Mouse (Mus musculus): Measurements from ENCODE around the gene Erf. TPM values are rescaled to one million over a fixed set of nuclear protein-coding genes. Genes with fewer than 3 reads are reported as not detected.
"Not testable (repeated sequence)": the region's sequence is repeated elsewhere in the genome, so short reads cannot be mapped to it uniquely, and the experiment has no call there.

The Erf gene
- total RNA-seq, 1 experiment from 2014 or later = 33.2 TPM

DNA sequence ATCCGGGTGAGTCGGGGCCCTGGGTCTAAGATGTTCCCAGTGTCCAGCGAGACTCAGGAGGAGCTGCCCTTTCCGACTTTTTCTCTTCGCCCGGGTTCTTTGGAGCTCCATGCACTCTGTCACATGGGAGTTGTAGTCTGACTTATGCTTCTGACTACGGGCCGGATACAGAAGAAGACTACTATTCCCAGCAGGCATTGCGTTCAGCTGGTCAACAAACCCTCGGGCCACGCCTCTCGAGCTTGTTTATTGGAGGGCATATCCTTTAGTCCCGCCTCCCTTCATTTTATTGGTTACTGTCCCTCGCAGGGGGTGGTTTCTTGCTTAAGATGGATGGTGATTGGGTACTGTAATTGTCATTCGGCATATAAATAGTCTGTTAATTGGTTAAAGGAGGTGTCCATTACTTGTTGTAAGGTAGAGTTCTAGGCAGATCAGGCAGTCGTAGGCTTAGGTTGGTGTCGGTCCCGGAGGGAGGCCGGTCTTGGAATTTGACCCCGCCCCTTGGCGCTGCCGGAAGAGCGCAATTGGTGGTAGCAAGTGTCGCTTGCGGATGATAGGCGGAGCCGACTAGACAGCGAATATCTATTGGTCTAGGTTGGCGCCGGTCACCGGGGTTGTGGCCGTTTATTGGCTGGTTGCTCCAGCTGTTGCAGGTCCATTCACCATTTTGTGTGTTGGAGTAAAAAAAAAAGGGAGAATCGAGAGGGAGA lies 17.3 kb upstream of the Erf start:
- DNase-seq = peak; percentile 96

- peak; percentile 94 for DNase-seq
Observed at GRCm38 (mm10) chr7:25267301-25267750, 16.8 kb upstream of the Erf start, which contains the start of gene Cic. TSS of gene Cic (plus strand) at chr7:25267704.

DNA sequence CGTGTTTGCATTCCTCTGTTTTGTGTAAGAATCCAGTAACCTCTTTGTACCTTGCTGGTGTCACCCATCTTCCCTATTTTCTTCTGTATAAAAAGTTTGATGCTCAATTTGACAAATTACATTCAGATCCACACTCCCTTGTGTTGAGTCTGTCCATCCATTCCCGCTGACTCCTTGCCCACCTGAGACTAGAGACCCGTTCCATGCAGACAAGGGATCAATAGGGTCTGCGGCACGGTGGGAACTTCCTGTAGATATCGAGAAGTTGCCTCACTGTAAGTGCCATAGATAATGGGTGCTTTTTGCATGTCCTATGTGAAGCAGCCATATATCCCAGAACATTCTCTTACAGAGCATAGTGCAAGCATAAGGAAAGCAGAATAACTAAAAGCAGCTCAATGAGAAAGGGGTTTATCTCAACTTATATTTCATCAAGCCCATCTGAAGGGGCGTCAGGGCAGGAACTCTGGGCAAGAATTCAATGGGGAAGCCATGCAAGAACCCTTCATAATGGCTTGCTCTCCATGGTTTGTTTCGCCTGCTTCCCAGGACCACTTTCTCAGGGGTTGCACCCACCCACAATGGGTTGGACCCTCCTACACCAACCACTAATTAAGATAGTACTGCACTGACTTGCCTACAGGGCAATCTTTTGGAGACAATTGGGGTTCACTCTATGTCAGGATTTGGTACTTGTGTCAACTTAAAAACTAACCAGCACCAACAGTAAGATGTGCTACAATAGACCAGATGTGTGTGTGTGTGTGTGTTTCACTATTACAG lies 15.8 kb upstream of the Erf start:
- DNase-seq = no peak

GRCm38 (mm10) chr7:25265743-25266142 lies 15.2 kb upstream of the Erf start:
- DNase-seq = not testable (repeated sequence)

DNA sequence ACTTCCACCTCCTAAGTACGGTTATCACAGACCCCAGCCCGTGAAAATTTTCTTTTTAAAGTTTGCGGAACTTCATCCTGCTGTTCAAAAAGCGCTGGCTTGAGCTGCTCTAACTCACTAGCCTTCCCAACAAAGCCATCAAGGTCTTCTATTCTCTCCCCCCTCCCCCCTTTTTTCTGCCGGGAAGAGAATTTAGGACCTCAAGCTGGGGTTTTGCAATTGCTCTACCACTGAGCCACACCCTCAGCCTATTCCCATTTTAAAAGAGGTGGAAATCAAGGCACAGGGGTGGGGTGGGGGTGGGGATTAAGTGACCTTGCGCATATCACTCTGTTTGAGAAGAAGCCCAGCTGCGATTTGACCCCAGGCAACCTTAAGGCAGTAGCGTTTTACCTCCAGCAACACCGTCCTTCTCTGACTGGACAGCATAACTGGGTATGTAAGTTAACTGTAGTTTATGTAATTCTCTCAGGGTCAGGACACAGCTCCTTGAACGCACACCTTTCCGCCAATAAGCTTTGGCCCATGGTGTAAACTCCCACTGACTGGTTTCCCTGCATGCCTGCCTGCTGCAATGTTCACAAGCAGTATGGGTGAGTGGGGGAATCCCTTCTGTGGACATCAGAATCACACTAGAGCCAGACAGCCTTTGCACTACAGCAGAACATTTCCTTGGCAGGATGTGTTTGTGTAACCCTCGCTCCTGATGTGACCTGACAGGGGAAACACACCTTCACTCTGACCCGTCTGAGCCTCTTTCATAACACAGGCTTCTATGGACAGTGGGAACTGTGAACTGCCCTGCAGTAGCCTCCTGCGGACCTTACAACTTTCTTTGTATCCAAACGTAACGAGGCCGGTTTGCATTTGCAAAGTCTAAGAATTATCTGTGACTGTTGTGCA lies 13.7 kb upstream of the Erf start:
- DNase-seq = no peak

DNA sequence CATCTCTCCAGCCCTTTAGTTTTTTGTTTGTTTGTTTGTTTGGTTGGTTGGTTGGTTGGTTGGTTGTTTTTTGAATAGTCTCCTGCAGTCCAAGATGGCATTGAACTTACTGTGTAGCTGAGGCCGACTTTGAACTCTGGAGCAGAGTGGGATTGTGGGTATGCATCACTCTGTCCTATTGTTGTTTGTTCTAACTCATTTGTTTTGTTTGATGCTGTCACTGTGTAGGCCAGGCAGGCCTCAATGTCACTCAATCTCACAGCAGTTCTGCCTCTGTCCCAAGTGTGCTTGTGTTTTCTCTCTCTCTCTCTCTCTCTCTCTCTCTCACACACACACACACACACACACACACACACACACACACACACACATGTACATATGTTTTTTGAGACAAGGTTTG lies 11.3 kb upstream of the Erf start:
- no peak for DNase-seq

- DNase-seq = no peak
Observed at GRCm38 (mm10) chr7:25251822-25252221, 1.3 kb upstream of the Erf start.

DNA sequence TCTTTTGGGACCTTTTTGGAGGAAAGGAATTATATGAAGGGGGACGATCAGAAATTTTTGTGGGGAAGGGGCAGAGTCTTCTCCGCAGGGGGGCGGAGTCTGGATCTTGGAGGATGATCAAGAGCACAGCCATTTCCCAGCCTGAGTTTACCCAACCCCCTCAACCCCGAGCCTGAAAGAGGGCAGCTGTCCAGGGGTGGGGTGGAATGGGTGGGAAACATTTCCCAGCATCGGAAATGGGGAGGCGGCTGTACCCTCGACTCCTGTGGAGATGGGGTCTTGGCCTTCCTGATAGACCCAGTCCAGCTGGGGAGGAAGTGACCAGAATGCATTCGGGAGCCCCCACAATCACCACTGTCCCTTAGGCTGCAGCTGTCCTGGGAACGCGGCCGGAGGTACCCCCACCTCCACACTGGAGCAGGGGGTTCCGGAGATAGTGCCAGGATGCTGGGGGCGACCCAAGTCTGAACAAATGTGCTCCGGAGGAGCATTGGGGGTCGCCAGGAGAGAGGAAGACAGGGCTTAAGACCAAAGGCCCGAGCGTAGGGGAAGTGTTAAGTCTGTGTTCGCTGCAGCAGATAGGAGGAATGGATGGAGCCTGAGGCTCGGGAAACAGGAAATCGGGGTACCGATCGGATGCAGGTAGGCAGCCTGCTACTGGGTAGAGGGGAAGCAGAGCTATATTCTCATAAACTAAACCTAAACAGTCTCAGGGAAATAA lies 670 bp upstream of the Erf start:
- peak; percentile 45 for DNase-seq

DNA sequence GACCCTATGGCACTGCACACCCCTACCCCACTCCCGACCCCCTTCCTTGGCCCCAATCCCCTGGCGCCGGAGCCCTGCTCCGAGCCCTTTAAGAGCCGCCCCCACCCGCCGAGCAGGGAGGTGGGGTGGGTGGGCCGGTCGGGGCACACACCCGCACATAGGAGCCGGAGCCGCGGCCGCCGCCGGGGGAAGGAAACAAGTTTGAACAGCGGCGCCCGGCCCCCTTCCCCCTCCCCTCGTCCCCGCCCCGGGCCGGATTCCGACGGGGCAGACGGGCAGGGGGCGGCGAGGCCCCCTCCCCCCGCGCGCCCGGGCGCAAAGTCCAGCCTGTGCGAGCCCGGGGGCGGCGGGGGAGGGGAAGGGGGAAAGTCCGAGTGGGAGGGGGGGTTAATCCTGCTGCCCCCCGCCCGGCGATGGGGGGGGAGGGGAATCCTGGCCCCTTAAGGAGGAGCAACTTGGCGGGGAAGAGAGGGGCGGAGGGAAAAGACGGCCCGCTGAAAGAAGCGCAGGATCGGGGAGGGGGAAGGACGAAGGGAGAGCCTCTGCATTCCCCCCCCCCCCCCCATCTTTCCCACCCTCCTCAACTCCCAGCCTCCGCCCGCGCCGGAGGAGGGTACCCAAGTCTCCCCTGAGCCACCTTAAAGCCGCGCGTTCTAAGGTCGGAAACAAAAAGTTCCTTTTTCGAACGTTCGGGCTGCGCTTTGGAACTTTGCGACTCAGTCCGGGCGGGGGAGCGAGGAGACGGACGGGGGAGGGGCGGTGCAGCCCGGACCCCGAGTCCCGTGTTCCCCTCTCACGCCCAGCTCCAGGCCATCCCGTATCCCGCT lies 1.0 kb downstream of the Erf start:
- DNase-seq = peak; percentile 77

GRCm38 (mm10) chr7:25248846-25249313 lies 1.7 kb downstream of the Erf start:
- DNase-seq = no peak

DNA sequence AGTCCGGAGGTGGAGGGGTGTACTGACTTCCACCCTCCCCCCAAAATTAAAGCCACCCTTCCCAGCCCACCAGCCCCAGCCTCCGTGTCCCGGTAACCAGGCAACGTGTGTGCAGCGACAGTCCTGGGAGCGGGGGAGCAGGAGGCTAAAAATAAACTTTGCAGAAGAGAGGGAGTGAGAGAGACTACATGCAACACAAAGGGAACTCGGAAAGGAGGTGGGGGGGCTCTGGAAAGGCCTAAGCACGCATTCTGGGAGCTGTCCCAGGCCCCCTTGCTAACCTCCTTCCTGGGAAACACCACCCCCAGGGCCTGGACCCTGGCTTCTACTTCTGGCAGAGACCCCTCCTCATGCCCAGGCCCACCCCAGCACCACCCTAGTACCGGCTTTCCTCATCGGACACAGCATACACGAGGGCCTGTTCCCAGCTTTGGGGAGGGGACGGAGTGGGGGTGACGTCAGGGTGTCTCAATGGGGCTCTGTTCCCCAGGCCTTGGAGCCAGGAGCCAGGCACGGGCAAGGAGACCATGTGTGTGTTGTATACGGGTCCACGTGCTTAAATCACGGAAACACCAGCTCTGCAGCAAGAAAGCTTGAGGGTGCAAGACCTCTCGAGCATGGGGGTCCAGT lies 2.4 kb downstream of the Erf start:
- no peak for DNase-seq

DNA sequence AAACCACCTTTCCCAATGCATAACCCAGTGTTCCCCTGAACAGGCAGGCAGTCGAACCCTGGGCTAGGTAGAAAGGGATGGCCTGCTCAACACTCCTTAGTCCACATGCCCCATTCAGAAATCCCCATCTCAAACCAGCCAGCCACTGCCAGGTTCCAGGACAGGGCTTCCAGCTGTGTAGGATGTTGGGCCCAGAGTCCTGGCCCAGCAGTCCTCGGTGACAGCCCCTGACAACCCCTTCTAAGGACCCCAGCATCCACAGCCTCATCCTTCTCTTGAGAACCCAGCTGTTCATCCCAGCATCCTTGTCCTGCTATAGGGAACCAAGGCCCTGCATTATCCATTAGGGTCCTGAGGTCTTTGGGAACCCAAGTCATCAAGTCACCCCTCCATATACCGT lies 3.1 kb downstream of the Erf start:
- no peak for DNase-seq

DNA sequence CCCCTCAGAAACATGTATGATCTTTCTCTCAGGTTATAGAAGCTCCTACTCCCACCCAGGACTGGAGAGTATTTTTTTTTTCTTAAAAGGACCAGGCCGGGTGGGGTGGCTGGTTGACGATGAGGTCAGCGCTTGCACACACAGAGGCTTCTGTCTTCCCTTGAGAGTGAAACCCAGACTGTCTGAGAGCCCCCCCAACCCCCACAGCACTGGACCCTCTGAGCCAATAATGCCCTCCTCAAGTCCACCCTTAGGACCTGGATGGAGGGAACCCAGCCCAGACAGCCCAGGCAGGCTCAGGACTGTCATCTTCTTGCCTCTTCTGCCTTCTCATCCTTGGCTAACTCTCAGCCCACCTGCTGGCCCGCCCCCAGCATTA lies 3.8 kb downstream of the Erf start:
- no peak for DNase-seq

DNA sequence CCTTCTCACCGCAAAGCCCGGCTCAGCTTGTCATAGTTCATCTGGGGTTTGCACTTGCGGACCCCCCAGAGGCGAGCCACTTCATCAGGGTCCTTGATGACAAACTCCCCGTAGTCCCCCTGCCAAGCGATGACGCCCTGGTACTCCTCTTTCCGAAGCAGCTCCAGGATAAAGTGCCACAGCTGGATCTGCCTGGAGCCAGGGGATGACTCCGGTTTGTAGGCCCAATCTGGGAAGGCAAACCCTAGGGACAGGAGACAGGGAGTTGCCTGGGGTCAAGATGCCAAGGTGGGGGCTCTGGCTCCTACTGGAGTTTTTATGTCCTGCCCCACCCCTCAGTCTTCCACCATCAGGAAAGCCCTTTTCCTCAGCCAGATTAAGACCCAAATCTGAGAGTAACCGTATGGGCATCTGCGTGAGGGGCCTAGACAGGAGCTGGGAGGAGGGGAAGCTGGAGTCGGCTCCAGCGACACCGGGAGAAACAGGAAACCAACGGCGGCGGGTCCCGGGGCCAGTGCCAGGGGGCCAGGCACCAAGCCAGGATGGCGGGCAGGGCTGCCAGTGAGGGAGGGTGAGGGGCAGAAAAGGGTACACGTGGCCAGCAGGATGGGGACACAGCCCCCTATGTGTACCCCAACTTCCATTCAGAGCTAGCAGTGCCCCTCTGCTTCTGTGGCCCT lies 4.3 kb downstream of the Erf start:
- DNase-seq = peak; percentile 64

GRCm38 (mm10) chr7:25244562-25245369 lies 5.8 kb downstream of the Erf start:
- DNase-seq = no peak

- no peak for DNase-seq
Observed at GRCm38 (mm10) chr7:25243361-25243760, 7.2 kb downstream of the Erf start.

DNA sequence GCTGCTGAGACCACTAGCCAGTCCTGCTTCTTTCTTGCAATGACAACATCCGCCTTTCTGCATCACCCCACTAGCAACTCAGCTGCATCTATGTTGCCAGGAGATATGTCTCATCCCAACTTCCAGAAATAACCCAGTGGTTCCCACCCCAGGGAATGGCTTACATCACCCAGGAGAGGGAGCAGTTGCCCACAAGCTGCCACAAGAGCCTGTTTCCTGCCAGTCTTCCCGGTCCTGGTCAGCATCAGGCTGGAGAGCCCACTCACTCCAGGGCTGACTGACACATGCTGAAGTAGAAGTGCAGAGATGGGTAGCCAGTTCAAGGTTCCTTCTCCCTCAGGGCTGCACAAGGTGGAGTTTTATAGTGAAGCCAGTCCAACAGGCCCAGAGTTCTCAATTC lies 9.5 kb downstream of the Erf start:
- peak; percentile 49 for DNase-seq

DNA sequence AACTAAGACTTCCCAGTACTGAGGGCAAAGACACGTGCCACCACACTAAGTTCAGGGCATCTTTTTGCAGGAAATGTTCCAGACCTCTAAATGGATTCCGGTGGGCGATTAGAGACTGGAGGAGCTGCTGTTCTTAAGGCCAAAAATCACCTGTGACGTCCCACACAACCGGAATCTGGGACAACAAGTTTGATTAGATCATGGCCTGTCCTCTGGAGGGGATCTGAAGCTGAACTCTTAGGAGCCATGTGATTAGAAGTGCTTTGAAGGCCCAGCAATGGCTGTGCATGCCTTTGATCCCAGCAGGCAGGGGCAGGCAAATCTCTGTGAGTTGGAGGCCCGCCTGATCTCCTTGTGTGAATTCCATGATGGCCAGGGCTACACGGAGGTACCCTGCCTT lies 9.9 kb downstream of the Erf start:
- DNase-seq = no peak

All from adrenal gland, postnatal 25 days (tissue).